Mouse (Mus musculus) intestine, postnatal 0 days (tissue): ENCODE measurements around the gene Pnmal1. TPM values are rescaled to one million over a fixed set of nuclear protein-coding genes. Genes with fewer than 3 reads are reported as not detected.

Experiments
- ATAC-seq: fragments of 200-750 bp; cut with Nextera tagmentation; 2 replicates; pipeline ENCODE4 v1.8.0; 2017; ENCODE audit warnings: mild to moderate bottlenecking, moderate TSS enrichment, moderate library complexity
- H3K27ac ChIP-seq: fragments of 300-500 bp; sonication (generic); 2 replicates; pipeline ENCODE4 v1.5.1; 2014; ENCODE audit warnings: mild to moderate bottlenecking, low read depth, low read length, moderate library complexity
- H3K27me3 ChIP-seq: fragments of 300-500 bp; sonication (generic); replicated peaks from 2 replicates; pipeline ENCODE4 v1.6.1; 2014; ENCODE audit warnings: low read length, mixed read lengths; ENCODE audit not compliant: control insufficient read depth, insufficient read depth
- H3K36me3 ChIP-seq: fragments of 300-500 bp; sonication (generic); 2 replicates; pipeline ENCODE4 v1.6.1; 2014; ENCODE audit warnings: mild to moderate bottlenecking, moderate library complexity; ENCODE audit not compliant: control insufficient read depth, insufficient read depth
- H3K4me1 ChIP-seq: fragments of 300-500 bp; sonication (generic); replicated peaks from 2 replicates; pipeline ENCODE4 v1.6.1; 2014; ENCODE audit warnings: antibody characterized with exemption, low read length, mixed read lengths; ENCODE audit not compliant: control insufficient read depth, insufficient read depth
- H3K4me2 ChIP-seq: fragments of 300-500 bp; sonication (generic); replicated peaks from 2 replicates; pipeline ENCODE4 v1.6.1; 2014; ENCODE audit warnings: low read depth, mild to moderate bottlenecking, moderate library complexity
- H3K4me3 ChIP-seq: fragments of 300-500 bp; sonication (generic); 2 replicates; pipeline ENCODE4 v1.5.1; 2014; ENCODE audit warnings: low read depth, low read length
- H3K9ac ChIP-seq: fragments of 300-500 bp; sonication (generic); 2 replicates; pipeline ENCODE4 v1.6.1; 2014; ENCODE audit warnings: mild to moderate bottlenecking, low read depth, low read length
- H3K9me3 ChIP-seq: fragments of 300-500 bp; sonication (generic); 2 replicates; pipeline ENCODE4 v1.6.1; 2016; ENCODE audit warnings: mixed run types; ENCODE audit not compliant: control insufficient read depth
- CTCF ChIP-seq: sonication (generic); IDR thresholded peaks from 2 replicates; pipeline ENCODE4 v1.5.1; 2016; ENCODE audit warnings: low read depth, mild to moderate bottlenecking, control low read depth, antibody characterized with exemption, moderate library complexity
- WGBS: fragments of 180-500 bp; shearing (Covaris S2); extraction: QIAGEN DNeasy Blood & Tissue Kit; methylation state at CpG from one replicate; pipeline ENCODE4 v1.1.7; 2014; 5-methylcytosine and 5-hydroxymethylcytosine counted together
- polyA plus RNA-seq: library from polyadenylated mRNA; unstranded; fragments of >200 nt; fragmentation: Nextera tagmentation; extraction: Ambion mirVana; gene quantifications from 2 replicates; pipeline ENCODE4 v1.2.1, GENCODE M21; 2015

The Pnmal1 gene
- polyA plus RNA-seq, 1 experiment from 2014 or later: 2.2 TPM

GRCm38 (mm10) chr7:16919395-16920149 is 39.9 kb upstream of the Pnmal1 start:
- H3K4me2 ChIP-seq: peak overlapping the region; percentile 32
- ATAC-seq: no peak
- H3K36me3 ChIP-seq: peaks cover 43% of the 10 kb centered on the region
- H3K4me1 ChIP-seq: peaks cover 9% of the 10 kb centered on the region; the same call in 1 of the 2 replicates
- no peaks in the 10 kb centered on the region for H3K27me3 ChIP-seq
- no peak for TF ChIP-seq CTCF
- H3K4me3 ChIP-seq: no peak overlapping the region
- H3K9ac ChIP-seq: no peak overlapping the region; the same call in 1 of the 2 replicates
- no peak overlapping the region for H3K27ac ChIP-seq
- no peaks in the 10 kb centered on the region for H3K9me3 ChIP-seq
- WGBS: 65% methylated on average over 13 of the region's 13 CpGs

- ATAC-seq: no peak
- Histone ChIP-seq H3K36me3 (peaks cover 38% of the 10 kb centered on the region), H3K27me3 (no peaks in the 10 kb centered on the region), H3K27ac (no peak overlapping the region), H3K9me3 (no peaks in the 10 kb centered on the region), H3K4me1 (peaks cover 9% of the 10 kb centered on the region; the same call in 1 of the 2 replicates), H3K4me2 (peak overlapping the region; percentile 32), H3K4me3 (no peak overlapping the region), H3K9ac (no peak overlapping the region)
- 54% methylated on average over 7 of the region's 7 CpGs for WGBS
- no peak for TF ChIP-seq CTCF
These were observed 39.3 kb upstream of the Pnmal1 start for GRCm38 (mm10) chr7:16920150-16920579.

GRCm38 (mm10) chr7:16920818-16921791 is 38.4 kb upstream of the Pnmal1 start:
- Histone ChIP-seq H3K4me2 (peak overlapping the region; percentile 84), H3K27me3 (no peaks in the 10 kb centered on the region), H3K9ac (peak overlapping the region; percentile 80), H3K4me3 (peak overlapping the region; percentile 91), H3K27ac (peak overlapping the region; percentile 94), H3K4me1 (peaks cover 9% of the 10 kb centered on the region; the same call in 1 of the 2 replicates), H3K9me3 (no peaks in the 10 kb centered on the region), H3K36me3 (peaks cover 30% of the 10 kb centered on the region)
- ATAC-seq: no peak
- WGBS: 30% methylated on average over 21 of the region's 21 CpGs
- no peak for TF ChIP-seq CTCF

GRCm38 (mm10) chr7:16921881-16922335 is 37.6 kb upstream of the Pnmal1 start:
- Histone ChIP-seq H3K9me3 (no peaks in the 10 kb centered on the region), H3K4me3 (peak overlapping the region; percentile 91), H3K4me1 (peaks cover 9% of the 10 kb centered on the region; the same call in 1 of the 2 replicates), H3K9ac (peak overlapping the region; percentile 80), H3K27ac (peak overlapping the region; percentile 94), H3K4me2 (peak overlapping the region; percentile 84), H3K27me3 (no peaks in the 10 kb centered on the region), H3K36me3 (peaks cover 22% of the 10 kb centered on the region)
- 0 out of 2 replicates have a peak, but pooled peaks have one; percentile 18 for ATAC-seq
- 19% methylated on average over 6 of the region's 6 CpGs for WGBS
- no peak for TF ChIP-seq CTCF

- WGBS: 28% methylated on average over 10 of the region's 10 CpGs
- Histone ChIP-seq H3K9me3 (no peaks in the 10 kb centered on the region), H3K27me3 (no peaks in the 10 kb centered on the region), H3K4me1 (peaks cover 9% of the 10 kb centered on the region; the same call in 1 of the 2 replicates), H3K4me2 (peak overlapping the region; percentile 84), H3K9ac (peak overlapping the region; percentile 80), H3K36me3 (peaks cover 16% of the 10 kb centered on the region), H3K4me3 (peak overlapping the region; percentile 91), H3K27ac (peak overlapping the region; percentile 94)
- TF ChIP-seq CTCF: no peak
- peak; percentile 5; the same call in 1 of the 2 replicates for ATAC-seq
These were observed 37.0 kb upstream of the Pnmal1 start for GRCm38 (mm10) chr7:16922360-16922973.
